Mouse (Mus musculus): Measurements from ENCODE around the gene Nsf. TPM values are rescaled to one million over a fixed set of nuclear protein-coding genes. Genes with fewer than 3 reads are reported as not detected.
A peak's percentile ranks its signal among the peaks of the same experiment; 100 is the strongest.
"Not testable (repeated sequence)": the region's sequence is repeated elsewhere in the genome, so short reads cannot be mapped to it uniquely, and the experiment has no call there.

The Nsf gene
- 10 to 100 TPM; 69.0 to 94.8 TPM for polyA plus RNA-seq (2017; shearing (Covaris generic))

DNA sequence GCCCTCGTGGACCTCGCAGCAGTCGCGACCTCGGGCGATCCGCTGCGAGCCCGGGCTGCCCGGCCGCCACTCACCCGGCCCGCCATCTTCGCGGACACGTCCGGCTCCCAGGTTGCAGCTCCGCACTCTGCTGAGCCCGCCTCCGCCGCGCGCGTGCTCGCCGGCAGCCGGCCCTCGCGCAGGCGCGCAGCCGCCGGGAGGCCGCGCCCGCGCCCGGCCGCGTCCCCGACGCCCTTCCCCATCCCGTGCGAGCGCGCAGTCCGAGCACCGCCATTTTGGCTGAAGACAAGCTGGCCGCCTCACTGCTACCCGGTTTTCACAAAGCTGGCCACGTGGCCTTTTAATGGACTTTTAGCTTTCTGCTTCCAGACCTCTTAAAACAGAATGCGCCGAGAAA, at the start of gene Nsf:
TSS of gene Nsf (minus strand) at position 161 of the 397 bp plus-strand sequence.
- ATAC-seq, result peak; percentile 87

DNA sequence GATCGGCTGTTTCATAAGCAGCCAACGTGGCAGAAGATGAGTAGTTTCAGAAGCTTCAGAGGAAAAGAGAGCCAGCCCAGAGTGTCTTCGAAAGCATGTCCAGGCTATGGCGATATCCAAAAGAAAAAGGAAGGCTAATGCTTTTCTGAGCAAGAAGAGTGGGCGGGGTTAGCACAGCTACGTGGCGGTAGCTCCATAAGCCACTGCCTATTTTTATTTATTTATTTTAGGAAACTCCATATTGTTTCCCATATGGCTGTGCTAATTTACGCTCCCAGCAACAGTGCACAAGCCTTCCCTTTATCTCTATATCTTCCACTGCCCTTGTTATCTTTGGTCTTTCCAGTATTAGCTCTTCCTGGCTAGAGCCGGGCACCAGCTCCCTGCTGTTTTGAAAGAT, 49.5 kb upstream of the Nsf start:
- ATAC-seq, result no peak

DNA sequence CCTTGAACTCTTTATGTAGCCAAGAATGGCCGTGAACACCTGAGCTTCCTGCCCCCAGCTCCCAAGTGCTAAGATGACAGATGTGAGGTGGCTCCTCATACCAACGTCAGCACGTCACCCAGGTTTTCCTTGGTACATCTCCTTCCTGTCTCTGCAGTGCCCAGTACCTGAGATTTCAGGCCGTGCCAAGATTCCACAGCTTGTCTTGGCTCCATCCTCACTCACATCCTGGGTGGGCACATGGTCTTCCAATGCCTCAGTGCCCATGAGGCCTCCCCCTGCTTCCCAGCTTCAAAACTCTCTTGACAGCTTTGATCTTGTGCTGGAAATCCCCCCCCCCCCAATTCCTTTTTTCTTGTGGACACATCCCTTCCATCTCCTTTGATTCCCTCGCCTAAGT, 48.3 kb upstream of the Nsf start:
- ATAC-seq, result no peak

- ATAC-seq, result no peak
Observed at GRCm38 (mm10) chr11:104001395-104001955, 47.6 kb upstream of the Nsf start.

- no peak for ATAC-seq
Observed at GRCm38 (mm10) chr11:104000667-104001394, 47.0 kb upstream of the Nsf start.

GRCm38 (mm10) chr11:103998737-103999136, 44.9 kb upstream of the Nsf start:
- no peak for ATAC-seq

- ATAC-seq, result no peak
Observed at GRCm38 (mm10) chr11:103997385-103997784, 43.5 kb upstream of the Nsf start.

GRCm38 (mm10) chr11:103992638-103993037, 38.8 kb upstream of the Nsf start:
- ATAC-seq, result no peak

GRCm38 (mm10) chr11:103990049-103990557, 36.2 kb upstream of the Nsf start:
- ATAC-seq, result not testable (repeated sequence)

DNA sequence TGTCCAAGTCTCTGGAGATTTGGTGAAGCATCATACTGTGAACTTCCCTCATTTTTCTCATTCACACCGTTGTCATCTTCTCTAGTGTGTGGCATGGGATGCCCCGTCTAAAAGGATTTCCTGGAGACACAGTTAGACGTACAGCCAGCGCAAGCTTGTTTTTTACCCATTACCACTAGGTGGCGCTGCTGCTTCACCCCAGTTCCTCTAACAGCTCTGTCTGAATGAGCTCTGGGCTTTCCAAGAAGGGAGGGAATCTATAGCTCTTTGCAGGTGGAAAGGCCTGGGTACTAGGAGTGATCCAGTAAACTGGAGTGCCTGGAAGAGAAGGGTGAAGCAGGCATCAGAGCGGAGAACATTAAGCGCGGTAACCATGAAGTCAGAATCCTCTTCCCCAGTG, 33.6 kb upstream of the Nsf start:
- no peak for ATAC-seq

GRCm38 (mm10) chr11:103984067-103984466, 30.2 kb upstream of the Nsf start:
- no peak for ATAC-seq

GRCm38 (mm10) chr11:103981826-103982225, 28.0 kb upstream of the Nsf start:
- ATAC-seq, result no peak

DNA sequence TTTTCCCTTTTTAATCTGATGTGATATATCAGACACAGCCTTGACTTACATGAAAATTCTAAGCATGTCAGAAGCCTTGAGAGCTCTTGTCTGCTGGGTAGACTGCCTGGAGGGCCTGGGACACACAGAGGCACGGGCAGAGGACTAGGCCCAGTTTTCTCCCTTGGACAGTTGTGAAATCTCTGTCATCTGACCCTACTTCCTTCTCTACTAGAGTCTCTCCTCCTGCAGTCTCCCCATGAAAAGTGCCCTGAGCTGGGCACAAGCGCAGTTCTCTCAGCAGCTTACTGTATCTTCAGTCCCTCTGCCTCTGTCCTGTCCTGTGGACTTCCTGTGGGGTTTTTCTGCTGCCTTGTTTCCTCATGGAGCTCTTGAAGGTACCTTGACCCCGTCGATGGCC, 25.5 kb upstream of the Nsf start:
- no peak for ATAC-seq

DNA sequence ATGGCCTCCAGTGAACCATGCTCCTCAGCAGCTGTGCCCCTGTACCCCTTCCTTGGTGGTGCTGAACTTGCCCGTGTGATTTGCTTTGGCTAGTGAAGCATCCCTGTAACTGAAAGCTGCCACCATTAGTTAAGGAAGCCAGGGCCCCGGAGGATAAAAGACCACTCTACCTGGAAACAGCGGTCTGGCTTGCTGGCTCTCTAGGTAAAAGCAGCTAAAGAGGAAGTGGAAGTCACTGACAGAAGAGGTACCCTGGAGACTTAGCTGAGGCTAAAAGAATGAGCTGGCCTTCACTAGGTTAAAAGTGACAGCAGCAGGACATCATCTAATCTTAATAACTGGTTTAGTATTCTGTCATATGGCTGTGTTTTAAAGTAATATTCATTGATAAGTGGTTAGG, 17.0 kb upstream of the Nsf start:
- ATAC-seq, result no peak

GRCm38 (mm10) chr11:103969278-103969677, 15.4 kb upstream of the Nsf start:
- no peak for ATAC-seq

DNA sequence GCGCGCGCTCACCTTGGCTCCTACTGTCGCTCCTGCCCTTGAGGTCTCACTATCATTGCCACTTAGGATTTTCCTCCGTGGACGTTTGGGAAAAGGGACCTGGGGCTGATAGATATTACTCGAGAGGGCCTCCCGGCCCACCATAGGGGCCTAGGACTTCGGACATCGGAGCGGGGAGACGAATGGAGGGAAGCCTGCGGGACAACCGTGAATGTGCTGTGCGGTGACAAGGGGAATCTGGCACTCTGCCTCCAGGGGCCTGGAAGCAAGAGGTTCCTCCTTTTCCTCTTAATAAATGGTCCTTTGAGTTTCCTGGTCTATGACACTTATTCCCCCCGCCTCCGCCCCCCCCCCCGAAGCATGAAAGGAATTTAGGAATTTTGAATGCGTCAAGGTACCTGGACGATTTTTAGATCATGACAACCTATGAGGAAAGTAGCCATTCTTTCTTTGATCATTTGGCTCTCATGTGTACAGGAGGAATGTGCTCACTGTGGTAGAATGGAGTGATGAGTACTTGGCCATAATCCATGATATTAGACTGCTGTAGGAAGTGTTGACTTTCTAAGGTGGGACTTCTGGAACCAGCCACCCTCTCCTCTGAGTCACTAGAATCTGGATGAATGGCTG, 13.4 kb upstream of the Nsf start:
- ATAC-seq, result no peak

GRCm38 (mm10) chr11:103956866-103957265, 3.0 kb upstream of the Nsf start:
- ATAC-seq, result no peak

- peak; percentile 72 for ATAC-seq
Observed at GRCm38 (mm10) chr11:103953032-103953895, 592 bp downstream of the Nsf start.

GRCm38 (mm10) chr11:103952635-103953031, 1.2 kb downstream of the Nsf start:
- ATAC-seq, result no peak

DNA sequence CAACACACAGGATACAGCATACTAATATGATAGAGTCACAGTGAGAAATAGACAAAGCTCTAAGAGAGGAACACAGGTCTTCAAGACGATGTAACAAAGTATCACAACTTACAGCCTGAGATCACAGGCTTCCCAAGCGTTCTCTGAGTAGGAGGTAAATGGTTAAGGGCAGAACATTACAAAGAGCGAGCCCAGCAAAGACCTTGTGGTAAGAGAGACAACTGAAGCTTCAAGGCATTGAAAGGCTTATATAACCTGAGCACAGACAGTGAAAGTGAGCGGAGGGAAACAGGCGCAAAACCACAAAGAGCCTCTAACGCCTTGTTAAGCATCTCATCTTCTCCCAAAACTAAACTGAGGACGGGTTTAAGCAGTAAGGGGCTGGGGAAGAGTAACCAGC, 2.8 kb downstream of the Nsf start:
- no peak for ATAC-seq

DNA sequence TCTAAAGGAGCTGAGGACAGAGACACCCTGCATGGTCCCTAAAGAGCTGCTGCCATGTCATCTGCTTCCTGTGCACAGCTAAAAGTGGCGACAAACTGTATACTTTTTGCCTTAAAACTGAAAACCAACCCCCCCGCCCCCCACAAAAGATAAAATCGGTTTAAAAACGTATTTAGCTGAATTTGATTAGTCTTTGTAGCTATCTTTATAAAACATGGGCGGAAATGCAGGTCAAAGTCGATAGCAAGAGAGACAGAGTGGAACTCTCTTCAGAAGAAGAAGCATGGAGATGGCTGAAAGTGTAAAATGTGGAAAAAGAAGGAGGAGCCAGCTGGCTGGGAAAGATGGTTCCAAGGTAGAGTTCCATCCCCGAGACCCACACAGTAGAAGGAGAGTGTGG, 4.9 kb downstream of the Nsf start:
- no peak for ATAC-seq

- no peak for ATAC-seq
Observed at GRCm38 (mm10) chr11:103942740-103943139, 11.1 kb downstream of the Nsf start.

GRCm38 (mm10) chr11:103941351-103941750, 12.5 kb downstream of the Nsf start:
- no peak for ATAC-seq
